Mouse (Mus musculus): ENCODE data around the gene Ugcg.

DNA sequence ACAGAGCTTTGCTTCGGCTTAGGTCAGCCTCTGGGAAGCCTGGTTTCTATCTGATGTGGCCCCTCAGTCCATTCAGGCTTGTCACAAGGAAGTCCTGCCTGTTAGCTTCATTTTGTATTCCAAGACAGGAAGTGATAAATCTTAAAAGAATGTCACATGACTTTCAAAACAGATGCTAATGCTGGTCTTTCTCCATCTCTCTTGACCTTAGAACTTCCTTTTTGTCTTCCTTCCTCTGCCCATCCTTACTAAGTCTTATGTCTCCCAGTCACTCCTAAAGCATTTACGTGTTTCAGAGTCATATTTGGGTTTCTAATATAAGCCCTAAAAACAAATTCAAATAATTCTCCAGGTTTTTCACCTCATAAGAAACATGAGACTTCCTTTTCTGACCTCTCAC lies 25.0 kb upstream of the Ugcg start:
- TF ChIP-seq CTCF (IDR thresholded peaks at IDR 0.05; ENCODE audit: insufficient read depth, low read length), result no peak
- no peak for TF ChIP-seq POLR2A (IDR thresholded peaks at IDR 0.05; ENCODE audit: borderline replicate concordance, extremely low read depth, low read depth, low read length)
